Mouse (Mus musculus) bone marrow, adult 2 months (tissue): ENCODE measurements around the gene E130308A19Rik.

Experiments
- CTCF ChIP-seq: fragments of 200-500 bp; IDR thresholded peaks from 2 replicates; pipeline ENCODE4 v1.5.1; 2011; ENCODE audit warnings: low read length, control low read depth; ENCODE audit not compliant: control insufficient read depth, insufficient read depth
- POLR2A ChIP-seq: fragments of 200-500 bp; IDR thresholded peaks from 2 replicates; pipeline ENCODE4 v1.6.1; 2011; ENCODE audit warnings: low read depth, mild to moderate bottlenecking, control low read depth, low read length, borderline replicate concordance; ENCODE audit not compliant: control insufficient read depth

GRCm38 (mm10) chr4:59731544-59731943 is 105.5 kb downstream of the E130308A19Rik start:
- TF ChIP-seq CTCF (no peak), POLR2A (no peak)
